Mouse (Mus musculus): Measurements from ENCODE around the gene Zfp64.

GRCm38 (mm10) chr2:168978031-168978430 is 22.6 kb upstream of the Zfp64 start:
- TF ChIP-seq POLR2A (IDR thresholded peaks at IDR 0.05; ENCODE audit: low read depth, low read length) (no peak), CTCF (IDR thresholded peaks at IDR 0.05; ENCODE audit: extremely low read depth, insufficient read length, insufficient replicate concordance, low read depth, low read length) (no peak)
